Mouse (Mus musculus) hindlimb bud, embryonic 11.5 days (tissue): ENCODE data around the gene Kcnh1.

ENCODE experiments used
- DNase-seq: peaks from one replicate; pipeline ENCODE4 v3.0.0-alpha.2; 2012; ENCODE audit warnings: low read depth, low spot score; ENCODE audit errors: extremely low spot score

Gene Kcnh1

GRCm38 (mm10) chr1:192266956-192267355, 76.4 kb downstream of the Kcnh1 start:
- no peak for DNase-seq

GRCm38 (mm10) chr1:192268878-192269277, 78.3 kb downstream of the Kcnh1 start:
- no peak for DNase-seq

GRCm38 (mm10) chr1:192269911-192270310, 79.3 kb downstream of the Kcnh1 start:
- DNase-seq: no peak

- no peak for DNase-seq
These were observed 87.3 kb downstream of the Kcnh1 start for GRCm38 (mm10) chr1:192277801-192278385.

- DNase-seq: no peak
These were observed 93.8 kb downstream of the Kcnh1 start for GRCm38 (mm10) chr1:192284340-192284739.

GRCm38 (mm10) chr1:192284950-192285349, 94.4 kb downstream of the Kcnh1 start:
- no peak for DNase-seq

- DNase-seq: no peak
These were observed 97.9 kb downstream of the Kcnh1 start for GRCm38 (mm10) chr1:192288456-192288855.

- DNase-seq: no peak
These were observed 100.7 kb downstream of the Kcnh1 start for GRCm38 (mm10) chr1:192291286-192291685.

- DNase-seq: no peak
These were observed 102.8 kb downstream of the Kcnh1 start for GRCm38 (mm10) chr1:192293391-192293790.

- DNase-seq: no peak
These were observed 103.3 kb downstream of the Kcnh1 start for GRCm38 (mm10) chr1:192293921-192294320.

- no peak for DNase-seq
These were observed 104.8 kb downstream of the Kcnh1 start for GRCm38 (mm10) chr1:192295243-192295860.

- DNase-seq: no peak
These were observed 105.3 kb downstream of the Kcnh1 start for GRCm38 (mm10) chr1:192295902-192296301.

- DNase-seq: no peak
These were observed 107.0 kb downstream of the Kcnh1 start for GRCm38 (mm10) chr1:192297481-192298128.

GRCm38 (mm10) chr1:192300417-192300816, 109.8 kb downstream of the Kcnh1 start:
- DNase-seq: no peak

GRCm38 (mm10) chr1:192303615-192304014, 113.0 kb downstream of the Kcnh1 start:
- no peak for DNase-seq

- DNase-seq: no peak
These were observed 114.6 kb downstream of the Kcnh1 start for GRCm38 (mm10) chr1:192305155-192305554.

- DNase-seq: no peak
These were observed 116.5 kb downstream of the Kcnh1 start for GRCm38 (mm10) chr1:192307055-192307454.

GRCm38 (mm10) chr1:192311298-192311697, 120.7 kb downstream of the Kcnh1 start:
- DNase-seq: no peak

GRCm38 (mm10) chr1:192311851-192312438, 121.4 kb downstream of the Kcnh1 start:
- no peak for DNase-seq

GRCm38 (mm10) chr1:192312446-192312845, 121.9 kb downstream of the Kcnh1 start:
- no peak for DNase-seq

GRCm38 (mm10) chr1:192312998-192313397, 122.4 kb downstream of the Kcnh1 start:
- no peak for DNase-seq

GRCm38 (mm10) chr1:192313571-192313972, 123.0 kb downstream of the Kcnh1 start:
- no peak for DNase-seq
